8 mouse cellular contexts compared by ENCODE assay signal in the genomic region with DNA sequence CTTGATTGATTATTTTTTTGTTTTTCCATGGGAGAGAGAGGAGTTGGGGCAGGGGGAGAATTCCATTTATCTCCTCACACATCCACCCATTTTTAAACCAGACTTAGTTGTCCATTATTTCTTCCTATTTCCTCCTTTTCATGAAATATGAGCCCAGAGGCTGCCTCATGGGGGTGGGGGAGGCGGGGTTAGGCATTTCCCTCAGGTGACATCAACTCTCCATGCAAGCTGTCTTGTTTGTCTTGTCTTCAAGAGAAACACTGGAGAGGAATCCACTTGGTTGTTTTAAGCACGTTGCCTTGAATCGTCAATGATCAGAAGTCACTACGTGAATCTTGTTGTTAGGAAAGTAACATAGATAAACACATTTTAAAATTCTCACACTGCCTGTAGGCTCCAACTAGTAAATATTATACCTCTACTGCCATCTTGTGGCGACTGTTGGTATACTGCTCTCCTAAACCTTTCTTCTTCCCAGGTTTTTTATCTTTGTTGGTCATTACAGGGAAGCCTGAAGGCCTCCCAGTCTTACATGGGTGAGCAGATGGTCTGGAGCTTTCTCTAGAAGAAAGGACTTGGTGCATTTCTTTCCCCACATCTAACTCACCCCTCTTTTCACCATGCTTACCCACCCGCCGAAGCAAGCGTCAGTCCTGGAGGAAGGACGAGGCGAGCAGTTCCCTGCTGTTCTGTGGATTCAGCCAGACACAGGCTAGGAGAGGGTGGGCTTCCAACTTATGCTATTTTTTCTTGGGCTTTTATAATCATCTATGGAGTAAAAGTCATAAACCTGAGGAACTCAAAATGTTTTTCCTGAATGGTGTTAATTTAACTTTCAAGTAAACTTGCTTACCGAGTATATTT. TPM values are rescaled to one million over a fixed set of nuclear protein-coding genes. Genes with fewer than 3 reads are reported as not detected.
DNase-seq lines count a peak whose midpoint lies in the region; ATAC-seq lines count a peak whose summit lies in the region.

No protein-coding gene starts in this region.

- 43% methylated on average over 11 of the region's 11 CpGs for WGBS in stomach, embryonic 16.5 days

- peak; percentile 24 to 55 for DNase-seq in spleen, postnatal 10 days (ENCODE audit: low spot score in 2 of 2)
- no peak for DNase-seq in spleen, postnatal 36 days (ENCODE audit: low spot score in 2 of 2)
- peak; percentile 11 for DNase-seq in cerebellum, adult 9-11 months
- DNase-seq in frontal cortex, adult 2 months (ENCODE audit: extremely low spot score in 1 of 2, low spot score in 1 of 2): peak; percentile 19 to 85
- peak; percentile 77 for DNase-seq in hindlimb bud, embryonic 11.5 days (ENCODE audit: extremely low spot score, low read depth, low spot score)
- DNase-seq in left cerebral cortex, postnatal 10 days (ENCODE audit: extremely low spot score in 1 of 2, low spot score in 2 of 2): peak; percentile 56 to 63
- peak; percentile 81 for DNase-seq in mesoderm, embryonic 11.5 days (ENCODE audit: low read depth, low spot score)

- H3K4me3 ChIP-seq in stomach, embryonic 16.5 days (replicated peaks; ENCODE audit: low read length): no peak overlapping the region

- H3K9me3 ChIP-seq in stomach, embryonic 16.5 days (replicated peaks; ENCODE audit: control insufficient read depth, low read length): no peaks in the 10 kb centered on the region

- ATAC-seq in stomach, embryonic 16.5 days (ENCODE audit: insufficient read depth, low FRiP score): no peak; the same call in 1 of the 2 replicates

- H3K4me1 ChIP-seq in stomach, embryonic 16.5 days (ENCODE audit: control insufficient read depth, insufficient read depth, low read length): peaks cover under 1% of the 10 kb centered on the region; the same call in 1 of the 2 replicates

- no peaks in the 10 kb centered on the region for H3K36me3 ChIP-seq in stomach, embryonic 16.5 days (ENCODE audit: control insufficient read depth, insufficient read depth, low read length)

- no peak overlapping the region for H3K27ac ChIP-seq in stomach, embryonic 16.5 days (ENCODE audit: low read length)

- H3K9ac ChIP-seq in stomach, embryonic 16.5 days (ENCODE audit: low read length): no peak overlapping the region

- intact Hi-C loops in left cerebral cortex, postnatal 10 days (cut with DNase I): loop anchor here (5.0 to 10.0 kb wide), 3 partner anchors 211 to 1511 kb away; no protein-coding TSS in a partner anchor

- no peaks in the 10 kb centered on the region for H3K27me3 ChIP-seq in stomach, embryonic 16.5 days (ENCODE audit: control insufficient read depth, insufficient read depth, low read length)

- H3K4me2 ChIP-seq in stomach, embryonic 16.5 days (ENCODE audit: low read depth, low read length): peak overlapping the region; percentile 36

RNA-seq across cellular contexts. Expression of a gene that starts 8.7 kb away (rescaled TPM):
- 9.1 and 9.3 TPM in 2 replicates for polyA plus RNA-seq in frontal cortex, adult 2 months (2012; rRNA removed)
- 10 to 100 TPM; 15.6 to 16.9 TPM for total RNA-seq in left cerebral cortex, postnatal 10 days (2021)
- polyA plus RNA-seq in stomach, embryonic 16.5 days (2015; fragmentation: Nextera tagmentation; extraction: Ambion mirVana): 9.4 and 11.5 TPM in 2 replicates

Comparison
In these comparisons a context has a peak if more than half of its experiments do, and no peak if none do; other contexts are left out.
1. DNase-seq: peak in spleen, postnatal 10 days (2 of 2), cerebellum, adult 9-11 months (single experiment), frontal cortex, adult 2 months (2 of 2), hindlimb bud, embryonic 11.5 days (single experiment), left cerebral cortex, postnatal 10 days (2 of 2) and mesoderm, embryonic 11.5 days (single experiment); none in spleen, postnatal 36 days (0 of 2).